Mouse (Mus musculus) gastrocnemius, adult 18-20 months (tissue): ENCODE data around the gene Gp1ba. TPM values are rescaled to one million over a fixed set of nuclear protein-coding genes. Genes with fewer than 3 reads are reported as not detected.

Source experiments
- DNase-seq: peaks from one replicate; pipeline ENCODE4 v3.0.0; 2021; ENCODE audit warnings: low spot score
- total RNA-seq, 2 experiments: library from RNA; stranded (reverse); gene quantifications; 2 replicates each; pipeline ENCODE4 v1.2.3; 2021

The Gp1ba gene
- total RNA-seq, 2 experiments from 2014 or later: 0.09 TPM; not detected in 1

- no peak for DNase-seq
Observed at GRCm38 (mm10) chr11:70652884-70653344, 14.0 kb downstream of the Gp1ba start.

- no peak for DNase-seq
Observed at GRCm38 (mm10) chr11:70653345-70654197, 14.6 kb downstream of the Gp1ba start.

- DNase-seq: peak; percentile 52
Observed at GRCm38 (mm10) chr11:70654198-70654922, 15.4 kb downstream of the Gp1ba start, which contains the start of gene Pfn1. TSS of gene Pfn1 (minus strand) at chr11:70654644.

- DNase-seq: peak; percentile 79
Observed at GRCm38 (mm10) chr11:70654923-70655570, 16.1 kb downstream of the Gp1ba start.

- DNase-seq: peak; percentile 70
Observed at GRCm38 (mm10) chr11:70655571-70656455, 16.9 kb downstream of the Gp1ba start.

GRCm38 (mm10) chr11:70656456-70656927 is 17.6 kb downstream of the Gp1ba start:
- peak; percentile 89 for DNase-seq

- DNase-seq: peak; percentile 80
Observed at GRCm38 (mm10) chr11:70656964-70657363, 18.0 kb downstream of the Gp1ba start, which contains the start of gene Eno3. TSS of gene Eno3 (plus strand) at chr11:70657202.

GRCm38 (mm10) chr11:70657573-70657972 is 18.7 kb downstream of the Gp1ba start:
- DNase-seq: peak; percentile 70

GRCm38 (mm10) chr11:70657991-70658390 is 19.1 kb downstream of the Gp1ba start:
- no peak for DNase-seq

- no peak for DNase-seq
Observed at GRCm38 (mm10) chr11:70658521-70658920, 19.6 kb downstream of the Gp1ba start.

- no peak for DNase-seq
Observed at GRCm38 (mm10) chr11:70658942-70659341, 20.0 kb downstream of the Gp1ba start.

- no peak for DNase-seq
Observed at GRCm38 (mm10) chr11:70660571-70660970, 21.6 kb downstream of the Gp1ba start.

- no peak for DNase-seq
Observed at GRCm38 (mm10) chr11:70663101-70663500, 24.2 kb downstream of the Gp1ba start.

GRCm38 (mm10) chr11:70663957-70664356 is 25.0 kb downstream of the Gp1ba start:
- DNase-seq: peak; percentile 67

GRCm38 (mm10) chr11:70664741-70665140 is 25.8 kb downstream of the Gp1ba start:
- DNase-seq: no peak

GRCm38 (mm10) chr11:70666687-70667086 is 27.8 kb downstream of the Gp1ba start:
- DNase-seq: no peak

GRCm38 (mm10) chr11:70667271-70668150 is 28.6 kb downstream of the Gp1ba start:
- no peak for DNase-seq

- no peak for DNase-seq
Observed at GRCm38 (mm10) chr11:70668335-70668770, 29.4 kb downstream of the Gp1ba start.

- DNase-seq: peak; percentile 98
Observed at GRCm38 (mm10) chr11:70668771-70669505, 30.0 kb downstream of the Gp1ba start, which contains the start of gene Spag7. TSS of gene Spag7 (minus strand) at chr11:70669416.
